Mouse (Mus musculus): Measurements from ENCODE around the gene Rnd2. TPM values are rescaled to one million over a fixed set of nuclear protein-coding genes. Genes with fewer than 3 reads are reported as not detected.
"Not testable (repeated sequence)": the region's sequence is repeated elsewhere in the genome, so short reads cannot be mapped to it uniquely, and the experiment has no call there.

Gene Rnd2
- total RNA-seq, 2 experiments from 2014 or later: 210 to 231 TPM

- peak; percentile 76 to 84 for DNase-seq (ENCODE audit: low spot score in 2 of 2)
Measured at GRCm38 (mm10) chr11:101467477-101468262, 2.9 kb downstream of the Rnd2 start.

- DNase-seq (ENCODE audit: low spot score in 2 of 2): no peak
Measured at GRCm38 (mm10) chr11:101468263-101468688, 3.5 kb downstream of the Rnd2 start.

GRCm38 (mm10) chr11:101468731-101469130 is 3.9 kb downstream of the Rnd2 start:
- no peak for DNase-seq (ENCODE audit: low spot score in 2 of 2)

GRCm38 (mm10) chr11:101469155-101469554 is 4.4 kb downstream of the Rnd2 start:
- no peak for DNase-seq (ENCODE audit: low spot score in 2 of 2)

GRCm38 (mm10) chr11:101470206-101470605 is 5.4 kb downstream of the Rnd2 start:
- no peak for DNase-seq (ENCODE audit: low spot score in 2 of 2)

GRCm38 (mm10) chr11:101471926-101472325 is 7.1 kb downstream of the Rnd2 start:
- DNase-seq (ENCODE audit: low spot score in 2 of 2): peak in 1 of 2 experiments; percentile 49

- DNase-seq (ENCODE audit: low spot score in 2 of 2): peak in 1 of 2 experiments; percentile 75
Measured at GRCm38 (mm10) chr11:101472336-101472735, 7.5 kb downstream of the Rnd2 start.

- DNase-seq (ENCODE audit: low spot score in 2 of 2): not testable (repeated sequence)
Measured at GRCm38 (mm10) chr11:101473686-101474085, 8.9 kb downstream of the Rnd2 start.

GRCm38 (mm10) chr11:101474298-101474697 is 9.5 kb downstream of the Rnd2 start:
- DNase-seq (ENCODE audit: low spot score in 2 of 2): no peak

GRCm38 (mm10) chr11:101476361-101476760 is 11.6 kb downstream of the Rnd2 start:
- DNase-seq (ENCODE audit: low spot score in 2 of 2): not testable (repeated sequence)

- DNase-seq (ENCODE audit: low spot score in 2 of 2): no peak
Measured at GRCm38 (mm10) chr11:101477194-101477551, 12.4 kb downstream of the Rnd2 start.

- peak; percentile 37 to 86 for DNase-seq (ENCODE audit: low spot score in 2 of 2)
Measured at GRCm38 (mm10) chr11:101477552-101478211, 12.9 kb downstream of the Rnd2 start.

- DNase-seq (ENCODE audit: low spot score in 2 of 2): peak in 1 of 2 experiments; percentile 60
Measured at GRCm38 (mm10) chr11:101479171-101479635, 14.4 kb downstream of the Rnd2 start.

- DNase-seq (ENCODE audit: low spot score in 2 of 2): no peak
Measured at GRCm38 (mm10) chr11:101480912-101481311, 16.1 kb downstream of the Rnd2 start.

GRCm38 (mm10) chr11:101483804-101484203 is 19.0 kb downstream of the Rnd2 start:
- DNase-seq (ENCODE audit: low spot score in 2 of 2): no peak

- DNase-seq (ENCODE audit: low spot score in 2 of 2): no peak
Measured at GRCm38 (mm10) chr11:101484245-101484644, 19.4 kb downstream of the Rnd2 start.

- DNase-seq (ENCODE audit: low spot score in 2 of 2): no peak
Measured at GRCm38 (mm10) chr11:101484814-101485213, 20.0 kb downstream of the Rnd2 start.

- DNase-seq (ENCODE audit: low spot score in 2 of 2): no peak
Measured at GRCm38 (mm10) chr11:101485509-101486028, 20.8 kb downstream of the Rnd2 start.

- no peak for DNase-seq (ENCODE audit: low spot score in 2 of 2)
Measured at GRCm38 (mm10) chr11:101486126-101486525, 21.3 kb downstream of the Rnd2 start.

GRCm38 (mm10) chr11:101506269-101506780 is 41.5 kb downstream of the Rnd2 start:
- DNase-seq (ENCODE audit: low spot score in 2 of 2): peak in 1 of 2 experiments; percentile 71

- DNase-seq (ENCODE audit: low spot score in 2 of 2): no peak
Measured at GRCm38 (mm10) chr11:101507090-101507489, 42.3 kb downstream of the Rnd2 start.

GRCm38 (mm10) chr11:101518937-101519336 is 54.1 kb downstream of the Rnd2 start:
- DNase-seq (ENCODE audit: low spot score in 2 of 2): peak in 1 of 2 experiments; percentile 60

All from layer of hippocampus, postnatal 14 days (tissue).